ENCODE assay signal across 8 mouse cellular contexts in genomic region chr6:119348234-119348633, GRCm38 (mm10). TPM values are rescaled to one million over a fixed set of nuclear protein-coding genes. Genes with fewer than 3 reads are reported as not detected.
A peak's percentile ranks its signal among the peaks of the same experiment; 100 is the strongest.
DNase-seq lines count a peak whose midpoint lies in the region; ATAC-seq and TF ChIP-seq lines count a peak whose summit lies in the region.

No protein-coding gene starts in this region.

- H3K4me3 ChIP-seq in limb, embryonic 14.5 days (replicated peaks; ENCODE audit: low read length): no peak overlapping the region
- H3K4me3 ChIP-seq in stomach, embryonic 15.5 days (replicated peaks): no peak overlapping the region

- 0 out of 2 replicates have a peak, but pooled peaks have one; percentile 50 for ATAC-seq in limb, embryonic 14.5 days (ENCODE audit: low FRiP score, low read depth)
- 0 out of 2 replicates have a peak, but pooled peaks have one; percentile 33 for ATAC-seq in stomach, embryonic 15.5 days (ENCODE audit: insufficient read depth, low FRiP score, low read depth)

- H3K9me3 ChIP-seq in limb, embryonic 14.5 days (ENCODE audit: control insufficient read depth, low read length): no peaks in the 10 kb centered on the region
- no peaks in the 10 kb centered on the region for H3K9me3 ChIP-seq in stomach, embryonic 15.5 days

- DNase-seq in ovary, postnatal 10 days (ENCODE audit: low spot score): peak; percentile 65
- no peak for DNase-seq in ovary, adult 18-20 months (ENCODE audit: low spot score)
- peak; percentile 86 to 90 for DNase-seq in cerebellum, postnatal 36 days
- peak; percentile 86 for DNase-seq in gastrocnemius, postnatal 10 days
- peak; percentile 40 to 87 for DNase-seq in kidney, adult 8-10 months
- peak; percentile 92 for DNase-seq in limb, embryonic 14.5 days (ENCODE audit: low spot score)
- DNase-seq in natural killer cell, adult 2 months (ENCODE audit: low spot score in 2 of 2): peak; percentile 66

- no peak overlapping the region for H3K4me2 ChIP-seq in limb, embryonic 14.5 days (replicated peaks; ENCODE audit: low read depth, low read length, severe bottlenecking)
- no peak overlapping the region for H3K4me2 ChIP-seq in stomach, embryonic 15.5 days

- H3K27me3 ChIP-seq in limb, embryonic 14.5 days (ENCODE audit: control insufficient read depth, insufficient read depth, low read length): no peaks in the 10 kb centered on the region
- H3K27me3 ChIP-seq in stomach, embryonic 15.5 days (replicated peaks): no peaks in the 10 kb centered on the region

- H3K27ac ChIP-seq in limb, embryonic 14.5 days (replicated peaks; ENCODE audit: low read depth, low read length): no peak overlapping the region
- H3K27ac ChIP-seq in stomach, embryonic 15.5 days: no peak overlapping the region

- peaks cover 1% of the 10 kb centered on the region for H3K36me3 ChIP-seq in limb, embryonic 14.5 days (ENCODE audit: control insufficient read depth, insufficient read depth, low read length)
- peaks cover 1% of the 10 kb centered on the region; the same call in 1 of the 2 replicates for H3K36me3 ChIP-seq in stomach, embryonic 15.5 days

- WGBS in limb, embryonic 14.5 days: 0% methylated on average over 1 of the region's 1 CpGs
- 0% methylated on average over 1 of the region's 1 CpGs for WGBS in stomach, embryonic 15.5 days

- H3K4me1 ChIP-seq in limb, embryonic 14.5 days (ENCODE audit: control insufficient read depth, insufficient read depth, low read length): no peaks in the 10 kb centered on the region
- H3K4me1 ChIP-seq in stomach, embryonic 15.5 days: 0 out of 2 replicates have a peak, but pooled peaks cover 3% of the 10 kb centered on the region

- TF ChIP-seq POLR2A in limb, embryonic 14.5 days (IDR thresholded peaks at IDR 0.05; ENCODE audit: borderline replicate concordance, extremely low read depth, insufficient read depth, insufficient read length): no peak

- no peak overlapping the region for H3K9ac ChIP-seq in limb, embryonic 14.5 days (ENCODE audit: low read depth, low read length, severe bottlenecking)
- H3K9ac ChIP-seq in stomach, embryonic 15.5 days: no peak overlapping the region

RNA-seq across cellular contexts. Expression of gene Lrtm2, which starts 17.7 kb away (rescaled TPM):
- total RNA-seq in gastrocnemius, postnatal 10 days (2021): under 1 TPM; 0.16 to 0.31 TPM
- 0.05 and 0.09 TPM in 2 replicates for polyA plus RNA-seq in limb, embryonic 14.5 days (2012; rRNA removed)
- polyA plus RNA-seq in limb, embryonic 14.5 days (2014; fragmentation: Nextera tagmentation; extraction: Ambion mirVana): not detected in 2 replicates
- polyA plus RNA-seq in stomach, embryonic 15.5 days (2015; fragmentation: Nextera tagmentation; extraction: Ambion mirVana): 0.36 and 0.79 TPM in 2 replicates
